Mouse (Mus musculus) left cerebral cortex, adult 11 months (tissue): Measurements from ENCODE around the gene Herpud2.

Source experiments
- DNase-seq: peaks from one replicate; pipeline ENCODE4 v3.0.0; 2022; ENCODE audit warnings: low spot score

The Herpud2 gene

GRCm38 (mm10) chr9:25151611-25152241, at the start of gene Herpud2:
Gene Herpud2 (minus strand): TSS chr9:25151820.
- DNase-seq: peak; percentile 89

- DNase-seq: no peak
Measured at GRCm38 (mm10) chr9:25200987-25201386, 49.4 kb upstream of the Herpud2 start.

GRCm38 (mm10) chr9:25200148-25200547, 48.5 kb upstream of the Herpud2 start:
- DNase-seq: no peak

GRCm38 (mm10) chr9:25196746-25197145, 45.1 kb upstream of the Herpud2 start:
- DNase-seq: no peak

- no peak for DNase-seq
Measured at GRCm38 (mm10) chr9:25191612-25192011, 40.0 kb upstream of the Herpud2 start.

- no peak for DNase-seq
Measured at GRCm38 (mm10) chr9:25186501-25186900, 34.9 kb upstream of the Herpud2 start.

- DNase-seq: no peak
Measured at GRCm38 (mm10) chr9:25185854-25186253, 34.2 kb upstream of the Herpud2 start.

GRCm38 (mm10) chr9:25184606-25185005, 33.0 kb upstream of the Herpud2 start:
- DNase-seq: no peak

GRCm38 (mm10) chr9:25178066-25178465, 26.4 kb upstream of the Herpud2 start:
- no peak for DNase-seq

GRCm38 (mm10) chr9:25177201-25177600, 25.6 kb upstream of the Herpud2 start:
- no peak for DNase-seq

- no peak for DNase-seq
Measured at GRCm38 (mm10) chr9:25176562-25176961, 24.9 kb upstream of the Herpud2 start.

GRCm38 (mm10) chr9:25175978-25176377, 24.4 kb upstream of the Herpud2 start:
- DNase-seq: no peak

- peak; percentile 79 for DNase-seq
Measured at GRCm38 (mm10) chr9:25175039-25175442, 23.4 kb upstream of the Herpud2 start.

- DNase-seq: no peak
Measured at GRCm38 (mm10) chr9:25174614-25175013, 23.0 kb upstream of the Herpud2 start.

- no peak for DNase-seq
Measured at GRCm38 (mm10) chr9:25173171-25173570, 21.6 kb upstream of the Herpud2 start.

- DNase-seq: no peak
Measured at GRCm38 (mm10) chr9:25169626-25170025, 18.0 kb upstream of the Herpud2 start.

GRCm38 (mm10) chr9:25167458-25168084, 16.0 kb upstream of the Herpud2 start:
- DNase-seq: peak; percentile 70

- no peak for DNase-seq
Measured at GRCm38 (mm10) chr9:25158218-25158617, 6.6 kb upstream of the Herpud2 start.

GRCm38 (mm10) chr9:25156377-25156776, 4.8 kb upstream of the Herpud2 start:
- no peak for DNase-seq

GRCm38 (mm10) chr9:25153066-25153465, 1.4 kb upstream of the Herpud2 start:
- no peak for DNase-seq

- DNase-seq: no peak
Measured at GRCm38 (mm10) chr9:25152457-25152856, 837 bp upstream of the Herpud2 start.

- peak; percentile 14 for DNase-seq
Measured at GRCm38 (mm10) chr9:25150791-25151610, 619 bp downstream of the Herpud2 start.

GRCm38 (mm10) chr9:25148767-25149166, 2.9 kb downstream of the Herpud2 start:
- DNase-seq: no peak
